Comparison of ENCODE assay signal across 28 mouse cellular contexts in genomic region chr17:8385441-8385840, GRCm38 (mm10). TPM values are rescaled to one million over a fixed set of nuclear protein-coding genes. Genes with fewer than 3 reads are reported as not detected.
DNase-seq lines count a peak whose midpoint lies in the region; ATAC-seq and TF ChIP-seq lines count a peak whose summit lies in the region.
"Had no signal": no experiment of that assay in that cellular context is flagged by ENCODE, and none has a peak within 500 bp of the region (broad histone marks: within the 10 kb centered on the region; RNA-seq: fewer than 3 reads in every experiment).

No protein-coding gene starts in this region.

- no peak overlapping the region for H3K27ac ChIP-seq in forebrain, postnatal 0 days (ENCODE audit: low read depth, low read length)

- TF ChIP-seq CTCF in forebrain, postnatal 0 days (IDR thresholded peaks at IDR 0.05; ENCODE audit: low read depth): no peak

- H3K4me3 ChIP-seq in forebrain, postnatal 0 days (ENCODE audit: low read depth, low read length): no peak overlapping the region

- DNase-seq in 3T3-L1 (ENCODE audit: low read depth, low spot score): peak; percentile 61
- DNase-seq in 416B (ENCODE audit: low read depth): peak; percentile 72
- peak; percentile 38 for DNase-seq in NIH3T3 (ENCODE audit: low read depth)
- DNase-seq in forebrain, postnatal 0 days: no peak
- no peak for DNase-seq in left cerebral cortex, postnatal 14 days (ENCODE audit: low spot score in 2 of 2)
- DNase-seq in neural tube, embryonic 10.5 days (ENCODE audit: extremely low spot score, low spot score): no peak
- DNase-seq: adrenal gland, adult 2 months; adrenal gland, adult 8-10 months; adrenal gland, postnatal 10 days; adrenal gland, postnatal 14 days; adrenal gland, postnatal 25 days; adrenal gland, postnatal 36 days; B cell, adult 2 months; cerebellum, adult 11 months; cerebellum, adult 11-12 months; cerebellum, adult 18-20 months; cerebellum, adult 2 months; cerebellum, adult 8-10 months; cerebellum, adult 9-10 months had no signal

- intact Hi-C loops in left cerebral cortex, postnatal 14 days (cut with DNase I): loop anchor here (5.0 kb wide), 2 partner anchors 37 to 212 kb away; no protein-coding TSS in a partner anchor

- WGBS in forebrain, postnatal 0 days: 95% methylated on average over 2 of the region's 2 CpGs

- no peak overlapping the region for H3K9ac ChIP-seq in forebrain, postnatal 0 days

- no peak overlapping the region for H3K4me2 ChIP-seq in forebrain, postnatal 0 days (ENCODE audit: low read depth)

- peaks cover 9% of the 10 kb centered on the region for H3K27me3 ChIP-seq in forebrain, postnatal 0 days (ENCODE audit: insufficient read depth, low read length)
- H3K27me3 ChIP-seq: CH12.LX had no signal

- H3K36me3 ChIP-seq in forebrain, postnatal 0 days (ENCODE audit: insufficient read depth): no peaks in the 10 kb centered on the region
- H3K36me3 ChIP-seq: G1E had no signal

- ATAC-seq in forebrain, postnatal 0 days: no peak
- ATAC-seq: activated CD4-positive, CD25-positive, alpha-beta regulatory T cell, adult 4 months; CD4-positive, CD25-positive, alpha-beta regulatory T cell, adult 4 months; Patski had no signal

- H3K9me3 ChIP-seq in forebrain, postnatal 0 days (ENCODE audit: low read length): no peaks in the 10 kb centered on the region
- H3K9me3 ChIP-seq: G1E had no signal

- peaks cover 11% of the 10 kb centered on the region; the same call in 1 of the 2 replicates for H3K4me1 ChIP-seq in forebrain, postnatal 0 days (ENCODE audit: insufficient read depth)

RNA-seq across cellular contexts. Expression of gene T2, which starts 29.6 kb away (rescaled TPM):
- 0.69 and 1.8 TPM in 2 replicates for total RNA-seq in forebrain, postnatal 0 days (2014; rRNA removed)
- 0.51 and 0.60 TPM in 2 replicates for polyA plus RNA-seq in forebrain, postnatal 0 days (2015; fragmentation: Nextera tagmentation; extraction: Ambion mirVana)
- under 1 TPM in 1 of 2 experiments, not detected in 1; 0.33 TPM for total RNA-seq in left cerebral cortex, postnatal 14 days (2021)
- total RNA-seq: adrenal gland, adult 18-20 months; adrenal gland, adult 2 months; adrenal gland, adult 8-10 months; adrenal gland, postnatal 14 days; adrenal gland, postnatal 25 days; adrenal gland, postnatal 36 days; CH12.LX; G1E; MEL had no signal
- polyA plus RNA-seq: adrenal gland, adult 2 months; G1E had no signal

RNA-seq across cellular contexts. Expression of gene Prr18, which starts 48.2 kb away (rescaled TPM):
- 22.8 and 24.0 TPM in 2 replicates for total RNA-seq in forebrain, postnatal 0 days (2014; rRNA removed)
- polyA plus RNA-seq in forebrain, postnatal 0 days (2015; fragmentation: Nextera tagmentation; extraction: Ambion mirVana): 11.1 and 15.6 TPM in 2 replicates
- total RNA-seq in left cerebral cortex, postnatal 14 days (2021): 10 to 100 TPM in 1 of 2 experiments, 1 to 10 TPM in 1; 7.2 to 12.3 TPM
- polyA plus RNA-seq: CD4-positive, CD25-positive, alpha-beta regulatory T cell, adult 4 months had no signal

RNA-seq across cellular contexts. Expression of gene T, which starts 48.8 kb away (rescaled TPM):
- total RNA-seq in forebrain, postnatal 0 days (2014; rRNA removed): 2.1 TPM in 1 of 2 replicates, not detected in the other
- 0.13 and 0.17 TPM in 2 replicates for polyA plus RNA-seq in forebrain, postnatal 0 days (2015; fragmentation: Nextera tagmentation; extraction: Ambion mirVana)
- not detected for total RNA-seq in left cerebral cortex, postnatal 14 days (2021)
- total RNA-seq: adrenal gland, adult 18-20 months; adrenal gland, adult 2 months; adrenal gland, adult 8-10 months; adrenal gland, postnatal 10 days; adrenal gland, postnatal 14 days; adrenal gland, postnatal 25 days; adrenal gland, postnatal 36 days; adrenal gland, postnatal 4 days; MEL had no signal
- polyA plus RNA-seq: activated CD4-positive, CD25-positive, alpha-beta regulatory T cell, adult 4 months; C2C12; CD4-positive, CD25-positive, alpha-beta regulatory T cell, adult 4 months; G1E; Patski had no signal

Comparison
In these comparisons a context has a peak if more than half of its experiments do, and no peak if none do; other contexts are left out.
1. DNase-seq: peak in 3T3-L1 (single experiment), 416B (single experiment) and NIH3T3 (single experiment); none in forebrain, postnatal 0 days (single experiment), left cerebral cortex, postnatal 14 days (0 of 2) and neural tube, embryonic 10.5 days (single experiment).